Mouse (Mus musculus): ENCODE measurements around the gene Trim63. TPM values are rescaled to one million over a fixed set of nuclear protein-coding genes. Genes with fewer than 3 reads are reported as not detected.
"Not testable (repeated sequence)": the region's sequence is repeated elsewhere in the genome, so short reads cannot be mapped to it uniquely, and the experiment has no call there.

Trim63 gene
- total RNA-seq (2021) = under 1 TPM in 1 of 2 experiments, not detected in 1; 0.32 TPM
- long read RNA-seq, experiment 1 = 0 reads
- long read RNA-seq, experiment 2, partial matches to known transcripts = 0 of 1 reads
- long read RNA-seq, experiment 2, other reads (novel, unspliced or antisense) = 0 of 1 reads

DNA sequence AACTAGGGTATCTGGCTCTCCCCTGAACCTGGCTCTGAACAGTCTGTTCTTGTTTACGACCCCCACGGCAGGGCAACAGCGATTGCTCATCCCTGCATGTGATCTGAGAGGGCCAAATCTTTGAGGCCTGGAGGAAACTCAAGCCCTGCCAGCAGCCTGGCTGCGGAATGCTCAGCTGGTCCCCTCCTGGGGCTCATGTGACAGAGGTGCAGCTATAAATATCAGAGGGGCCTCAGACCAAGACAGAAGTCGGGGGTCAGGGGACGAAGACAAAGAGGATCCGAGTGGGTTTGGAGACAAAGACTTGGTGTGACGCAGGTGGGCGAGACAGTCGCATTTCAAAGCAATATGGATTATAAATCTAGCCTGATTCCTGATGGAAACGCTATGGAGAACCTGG is at the start of gene Trim63:
Trim63 (plus strand) TSS at position 245 of the 400 bp plus-strand sequence.
- DNase-seq (ENCODE audit: low spot score in 2 of 2) = no peak

DNA sequence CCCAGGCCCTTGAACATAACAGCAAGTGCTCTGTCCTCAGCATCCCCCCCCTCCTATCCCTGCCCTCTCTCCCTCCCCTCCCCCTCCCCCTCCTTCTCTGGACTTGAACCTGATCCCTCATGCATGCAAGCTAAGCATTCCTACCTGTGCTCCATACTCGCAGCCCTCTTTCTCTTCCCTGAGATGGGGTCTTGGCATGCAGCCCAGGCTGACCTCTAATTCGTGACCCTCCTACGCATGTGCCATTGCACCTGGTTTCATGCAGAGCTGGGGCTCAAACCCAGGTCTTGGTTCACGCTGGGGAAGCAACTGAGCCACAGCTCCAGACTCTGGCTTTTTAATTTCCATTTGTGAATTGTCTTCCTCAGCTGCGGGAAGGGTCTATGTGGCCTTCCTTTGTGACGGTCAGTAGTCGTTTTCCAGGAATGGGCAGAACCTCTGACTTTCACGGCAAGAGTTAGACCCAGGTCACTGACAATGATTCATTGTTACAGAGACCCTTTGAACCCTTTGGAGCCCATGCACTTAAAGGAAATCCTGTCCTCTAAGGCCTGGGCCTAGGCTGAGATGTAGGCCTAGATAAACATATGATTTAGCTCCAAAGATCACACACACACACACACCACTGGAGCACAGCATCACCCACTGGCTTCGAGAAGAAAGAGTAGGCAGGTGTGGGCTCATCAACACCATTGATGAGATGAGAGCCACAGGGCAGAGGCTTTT is 48.9 kb upstream of the Trim63 start:
- no peak for DNase-seq (ENCODE audit: low spot score in 2 of 2)

- DNase-seq (ENCODE audit: low spot score in 2 of 2) = no peak
Measured at GRCm38 (mm10) chr4:134268102-134268655, 46.7 kb upstream of the Trim63 start.

GRCm38 (mm10) chr4:134269622-134270021 is 45.3 kb upstream of the Trim63 start:
- DNase-seq (ENCODE audit: low spot score in 2 of 2) = not testable (repeated sequence)

DNA sequence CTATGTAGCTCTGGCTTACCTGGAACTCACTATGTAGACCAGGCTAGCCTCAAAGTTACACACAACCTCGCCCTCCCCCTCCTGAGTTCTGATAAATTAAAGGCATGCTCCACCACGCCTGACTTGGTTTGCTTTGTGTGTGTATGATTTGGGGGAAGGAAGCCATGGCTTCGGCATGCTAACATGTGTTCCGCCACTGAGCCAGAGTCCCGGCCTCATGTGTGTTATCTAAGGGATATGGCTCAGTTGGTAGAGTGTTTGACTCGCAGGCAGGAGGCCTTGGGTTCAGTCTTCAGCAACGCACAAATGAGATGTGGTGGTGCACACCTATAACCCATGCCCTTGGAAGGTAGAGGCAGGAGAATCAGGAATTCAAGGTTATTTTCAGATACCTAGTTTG is 42.9 kb upstream of the Trim63 start:
- no peak for DNase-seq (ENCODE audit: low spot score in 2 of 2)

DNA sequence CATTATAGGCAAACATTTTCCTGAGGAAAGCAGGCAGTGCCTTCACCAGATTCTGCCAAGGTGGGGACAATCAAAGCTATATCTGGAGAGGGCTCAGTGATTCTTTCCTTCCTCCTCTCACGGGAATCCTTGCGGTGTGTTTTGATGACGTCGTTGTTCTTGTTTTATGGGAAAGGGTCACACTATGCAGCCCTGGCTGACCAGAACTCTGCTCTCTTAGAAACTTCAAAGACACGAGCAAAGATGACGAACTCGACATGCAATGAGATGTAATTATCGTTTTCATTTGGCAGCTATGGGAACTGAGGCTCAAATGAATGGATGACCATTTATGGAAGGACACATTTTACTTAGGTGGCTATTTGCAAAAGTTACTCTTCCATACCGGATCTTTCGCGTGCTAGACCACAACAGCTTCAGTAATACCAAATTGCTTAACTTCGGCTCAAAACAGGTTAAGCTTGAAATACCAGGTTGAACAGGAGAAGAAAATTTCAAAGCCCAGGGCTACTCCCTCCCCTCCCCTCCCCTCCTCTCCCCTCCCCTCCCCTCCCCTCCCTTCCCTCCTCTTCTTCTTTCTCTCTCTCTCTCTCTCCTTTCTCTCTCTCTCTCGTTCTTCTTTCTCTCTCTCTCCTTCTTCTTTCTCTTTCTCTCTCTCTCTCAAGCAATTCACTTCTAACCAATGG is 42.0 kb upstream of the Trim63 start:
- no peak for DNase-seq (ENCODE audit: low spot score in 2 of 2)

- no peak for DNase-seq (ENCODE audit: low spot score in 2 of 2)
Measured at GRCm38 (mm10) chr4:134273417-134274345, 41.2 kb upstream of the Trim63 start.

DNA sequence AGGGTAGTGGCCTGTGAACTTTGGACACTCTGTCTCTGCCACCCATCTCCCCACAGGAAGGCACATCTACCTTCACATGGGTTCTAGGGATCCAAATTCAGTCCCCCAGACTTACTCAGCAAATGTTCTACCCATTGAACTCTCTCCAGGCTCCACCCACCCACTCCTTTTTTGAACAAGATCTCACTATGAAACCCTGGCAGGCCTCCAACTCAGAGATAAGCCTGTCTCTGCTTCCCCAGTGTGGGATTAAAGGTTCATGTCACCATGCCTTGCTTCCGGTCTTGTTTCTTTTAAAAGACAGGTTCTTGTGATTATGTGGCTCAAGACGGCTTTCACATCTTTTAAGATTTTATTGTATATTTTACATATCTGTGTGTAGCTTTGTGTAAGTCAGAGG is 30.0 kb upstream of the Trim63 start:
- no peak for DNase-seq (ENCODE audit: low spot score in 2 of 2)

DNA sequence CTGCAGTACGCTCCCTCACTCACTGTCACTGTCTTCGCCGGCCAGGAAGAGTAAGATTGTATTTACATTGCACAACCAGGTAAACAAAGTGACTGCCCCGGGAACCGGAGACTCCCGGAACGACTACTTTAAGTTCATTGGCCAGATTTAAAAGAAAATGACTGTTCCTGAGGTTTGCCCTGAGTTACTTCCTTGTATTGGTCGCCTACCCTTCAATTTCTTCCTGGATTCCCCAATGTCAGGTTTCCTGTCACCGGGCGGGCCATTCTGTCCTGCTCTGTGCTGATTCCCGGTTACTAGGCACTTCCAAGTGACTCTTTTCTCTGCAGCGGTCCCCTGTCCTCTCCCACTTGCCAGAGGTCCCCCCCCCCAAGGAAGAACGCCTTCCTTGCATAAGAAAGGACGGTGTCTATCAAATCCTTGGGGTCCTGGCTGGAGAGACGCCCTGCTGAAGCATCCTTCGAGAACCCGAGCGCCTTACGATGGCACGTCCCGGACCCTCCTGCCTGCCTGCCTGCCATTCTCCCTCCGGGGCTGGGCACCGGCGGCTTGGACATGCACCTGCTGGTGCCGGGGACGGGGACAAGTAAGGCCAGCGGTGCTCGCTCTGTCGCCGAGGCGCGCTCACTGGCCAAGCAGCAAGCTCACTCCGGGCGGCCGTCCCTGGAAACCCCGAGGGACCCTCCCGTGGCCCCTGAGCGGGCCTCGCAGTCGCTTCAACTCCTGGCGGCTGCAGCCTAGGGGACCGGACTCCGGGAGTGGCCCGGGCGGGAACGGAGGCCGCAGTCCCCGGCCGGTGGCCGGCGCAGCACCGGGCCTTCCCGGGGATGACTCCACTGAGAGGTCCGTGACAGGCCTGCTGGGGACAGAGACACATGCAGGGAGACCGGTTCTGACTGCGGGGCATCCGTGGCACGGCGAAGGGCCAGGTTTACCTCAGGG is 28.4 kb upstream of the Trim63 start:
- no peak for DNase-seq (ENCODE audit: low spot score in 2 of 2)

- peak; percentile 99 to 100 for DNase-seq (ENCODE audit: low spot score in 2 of 2)
Measured at GRCm38 (mm10) chr4:134287168-134287564, 27.8 kb upstream of the Trim63 start.

DNA sequence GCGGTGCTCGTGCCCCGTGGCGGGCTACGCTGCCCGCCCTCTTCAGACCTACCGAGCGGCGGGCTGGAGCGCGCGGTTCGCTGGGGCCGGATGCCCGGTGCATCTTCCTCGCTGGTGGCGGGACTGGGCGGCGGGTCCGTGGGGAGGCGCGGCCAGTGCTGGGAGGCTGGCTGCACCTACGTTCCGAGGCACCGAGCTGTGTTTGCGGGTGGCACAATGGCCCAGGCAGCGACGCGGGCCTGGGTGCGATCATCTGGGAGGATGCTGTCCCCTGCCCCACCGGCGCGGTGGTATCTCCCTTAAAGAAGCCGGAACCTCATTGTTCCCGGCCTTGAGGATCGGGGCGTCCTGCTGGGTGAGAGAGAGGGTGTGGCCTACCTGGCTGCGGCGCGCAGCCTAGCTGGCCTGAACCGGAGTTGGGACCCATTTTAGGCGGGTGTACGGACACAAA is 27.3 kb upstream of the Trim63 start, which contains the start of gene Pdik1l:
Pdik1l (minus strand) TSS at position 321 of the 451 bp plus-strand sequence.
- peak; percentile 62 to 63 for DNase-seq (ENCODE audit: low spot score in 2 of 2)

DNA sequence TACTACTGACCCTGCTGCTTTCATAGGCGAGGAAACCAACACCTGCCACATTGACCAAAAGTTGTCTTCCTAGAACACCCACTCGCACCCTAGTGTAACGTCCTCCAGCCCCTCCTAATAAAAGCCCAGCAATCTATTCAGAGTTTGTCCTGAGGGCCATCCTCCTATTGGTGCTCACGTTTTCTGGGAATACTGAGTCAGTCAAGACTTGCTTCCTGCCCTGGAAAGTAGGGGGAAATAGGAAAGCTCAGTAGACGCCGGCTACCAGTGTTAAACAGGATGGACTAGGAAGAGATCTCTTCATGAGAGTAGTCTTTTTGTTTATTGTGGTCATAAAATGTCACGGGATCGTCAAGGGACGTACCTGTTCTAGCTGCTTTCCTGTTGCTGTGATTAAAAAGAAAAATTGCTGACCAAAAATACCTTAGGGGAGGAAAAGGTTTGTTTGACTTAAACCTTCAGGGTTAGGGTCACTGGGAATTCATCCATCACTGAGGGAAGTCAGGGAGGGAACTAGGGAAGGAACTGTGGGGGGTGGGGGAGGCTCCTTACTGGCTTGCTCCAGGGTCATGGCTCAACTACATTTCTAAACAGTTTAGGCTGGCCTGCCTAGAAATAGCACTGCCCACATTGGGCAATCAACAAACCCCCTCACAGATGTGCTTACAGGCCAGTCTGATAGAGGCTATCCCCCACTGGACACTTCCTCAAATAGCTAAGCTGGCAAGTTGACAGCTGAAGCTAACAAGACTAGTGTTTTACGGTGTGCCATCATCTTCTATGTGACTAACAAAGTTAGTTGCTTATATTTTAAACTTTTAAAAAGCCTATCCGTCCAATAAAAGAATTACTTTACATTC is 26.3 kb upstream of the Trim63 start:
- DNase-seq (ENCODE audit: low spot score in 2 of 2) = no peak

DNA sequence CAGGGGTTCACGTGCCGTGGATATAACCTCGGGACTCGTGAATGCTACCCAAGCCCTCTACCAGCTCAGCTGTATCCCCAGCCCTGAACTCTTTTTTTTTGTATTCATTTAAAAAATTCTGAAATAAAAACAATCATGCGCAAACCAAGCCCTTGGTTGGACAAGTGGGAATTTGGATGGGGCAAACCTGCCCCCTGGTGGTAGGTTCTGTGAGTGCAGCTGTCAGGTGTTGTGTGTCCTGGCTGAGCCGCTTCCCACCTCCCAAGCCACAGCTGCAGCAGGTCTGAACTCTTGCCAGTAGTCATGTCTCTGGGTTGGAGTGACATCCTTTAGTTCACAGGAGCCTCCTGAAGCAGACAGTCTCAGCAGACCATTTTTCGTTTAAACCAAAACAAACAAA is 22.9 kb upstream of the Trim63 start:
- DNase-seq (ENCODE audit: low spot score in 2 of 2) = peak; percentile 73 to 84

DNA sequence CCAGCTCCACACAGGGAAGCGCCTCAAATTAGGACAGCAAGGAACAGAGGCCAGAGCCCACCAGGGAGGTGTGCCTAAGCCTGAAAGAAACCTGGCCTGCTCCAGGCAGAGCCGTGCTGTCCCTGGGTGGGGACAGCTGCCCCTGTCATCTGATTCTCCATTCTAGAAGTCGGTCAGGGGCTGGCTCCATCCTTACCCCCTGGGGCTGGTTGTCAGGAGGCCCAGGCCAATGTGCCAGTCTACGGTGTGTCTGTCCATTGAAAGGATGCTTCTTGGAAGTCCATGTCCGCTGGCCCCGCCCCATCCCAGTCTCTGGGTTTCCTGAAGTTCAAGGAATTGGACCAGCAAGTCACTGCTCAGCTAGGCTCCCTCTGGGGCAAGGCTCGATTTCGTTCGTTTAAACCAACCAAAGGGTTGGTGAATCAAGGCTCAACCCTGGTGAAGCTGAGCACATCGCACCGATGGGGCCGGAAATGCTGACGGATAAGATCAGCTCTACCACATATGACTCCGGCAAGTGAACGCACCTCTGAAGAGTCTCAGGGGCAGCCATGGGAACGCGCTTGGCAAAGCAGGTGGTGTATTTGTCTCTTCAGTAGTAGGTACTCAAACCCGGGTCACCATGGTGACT is 21.7 kb upstream of the Trim63 start:
- no peak for DNase-seq (ENCODE audit: low spot score in 2 of 2)

DNA sequence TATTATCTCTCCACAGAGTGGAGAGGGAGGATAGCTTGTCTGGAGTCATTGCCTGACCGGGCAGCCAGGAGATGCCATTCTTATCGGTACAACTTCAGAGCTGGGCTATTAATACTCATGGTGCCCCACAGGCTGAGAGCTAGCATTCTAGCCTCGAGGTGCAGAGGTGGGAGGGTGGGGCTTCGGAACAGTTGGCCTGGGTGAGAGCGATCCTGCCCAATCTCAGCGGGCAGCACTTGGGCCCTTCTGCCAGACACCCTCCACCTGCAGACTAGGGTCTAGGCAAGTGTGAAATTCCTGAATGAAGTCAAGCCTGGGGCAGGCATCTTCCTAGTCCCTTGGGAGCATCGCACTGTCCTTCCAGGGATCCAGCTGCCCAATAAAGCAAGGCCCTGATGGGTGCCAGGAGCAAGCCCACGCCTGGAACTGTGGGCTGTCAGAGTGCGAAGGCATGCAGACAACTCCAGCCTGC is 21.2 kb upstream of the Trim63 start:
- DNase-seq (ENCODE audit: low spot score in 2 of 2) = no peak

- DNase-seq (ENCODE audit: low spot score in 2 of 2) = not testable (repeated sequence)
Measured at GRCm38 (mm10) chr4:134296096-134296495, 18.8 kb upstream of the Trim63 start.

GRCm38 (mm10) chr4:134296523-134296922 is 18.4 kb upstream of the Trim63 start:
- no peak for DNase-seq (ENCODE audit: low spot score in 2 of 2)

DNA sequence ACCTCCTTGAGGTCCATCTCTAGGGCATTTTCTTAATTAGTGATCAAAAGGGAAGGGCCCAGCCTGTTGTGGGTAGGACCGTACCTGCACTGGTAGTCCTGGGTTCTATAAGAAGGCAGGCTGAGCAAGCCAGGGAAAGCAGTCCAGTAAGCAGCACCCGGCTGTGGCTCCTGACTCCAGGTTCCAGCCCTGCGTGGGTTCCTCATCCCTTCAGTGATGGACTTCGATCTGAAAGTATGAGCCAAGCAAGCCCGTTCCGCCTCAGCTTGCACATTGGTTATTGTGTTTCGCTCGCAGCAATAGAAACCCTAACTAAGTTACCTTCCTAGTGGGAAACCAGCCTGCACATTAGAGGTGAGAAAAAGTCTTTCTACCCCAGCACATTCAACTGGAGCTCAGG is 17.6 kb upstream of the Trim63 start:
- no peak for DNase-seq (ENCODE audit: low spot score in 2 of 2)
